Mouse (Mus musculus) kidney, adult 2 months (tissue): ENCODE data around the gene Prr29.

Experiments used
- CTCF ChIP-seq: fragments of 200-500 bp; conservative IDR thresholded peaks from 2 replicates; pipeline ENCODE4 v1.5.1; 2011; ENCODE audit warnings: low read depth, mild to moderate bottlenecking, control low read depth, low read length, moderate library complexity, mixed read lengths; ENCODE audit not compliant: insufficient read depth, insufficient read length
- POLR2A ChIP-seq: fragments of 200-500 bp; IDR thresholded peaks from one replicate; pipeline ENCODE4 v1.6.1; 2011; ENCODE audit warnings: low read depth, low read length, control low read depth

DNA sequence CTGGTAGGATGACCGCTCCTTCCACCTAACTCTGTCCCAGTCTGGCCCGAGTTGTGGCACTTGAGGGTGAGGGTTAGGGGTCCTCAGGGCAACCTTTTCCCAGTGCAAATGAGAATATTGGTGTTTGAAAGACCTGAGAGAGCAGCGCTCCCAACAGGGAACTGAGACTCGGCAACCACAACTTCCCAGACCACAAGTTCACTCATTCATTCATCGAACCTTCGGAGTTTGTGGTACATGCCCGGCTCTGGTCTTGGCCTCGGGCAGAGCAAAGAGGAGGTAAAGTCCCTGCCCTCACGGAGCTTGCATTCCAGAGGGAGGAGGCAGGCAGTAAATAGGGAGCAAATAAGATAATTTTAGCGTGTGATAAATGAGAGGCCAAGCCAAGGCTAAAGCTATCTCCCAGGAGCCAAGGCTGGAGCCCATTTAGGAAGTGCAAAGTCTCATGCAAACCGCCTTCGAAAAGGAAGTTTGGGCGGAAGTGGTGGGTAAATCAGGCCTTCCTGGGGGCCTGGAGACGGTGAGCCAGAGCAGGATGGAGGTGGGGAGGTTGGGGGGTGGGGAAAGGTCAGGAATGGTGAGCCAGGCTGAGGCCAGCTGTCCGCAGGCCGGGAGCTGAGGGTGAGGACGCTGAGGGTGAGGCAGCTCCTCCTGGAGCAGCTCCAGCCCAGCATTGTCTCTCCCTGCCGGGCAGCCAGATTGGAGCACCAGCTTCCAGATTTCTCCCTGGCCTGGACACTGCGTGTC is 9.7 kb upstream of the Prr29 start:
- TF ChIP-seq CTCF (no peak), POLR2A (no peak)
